Mouse (Mus musculus) neural tube, embryonic 14.5 days (tissue): ENCODE results near the gene Bend6. TPM values are rescaled to one million over a fixed set of nuclear protein-coding genes. Genes with fewer than 3 reads are reported as not detected.

Experiments used
- ATAC-seq: fragments of 200-750 bp; cut with Nextera tagmentation; 2 replicates; pipeline ENCODE4 v1.8.0; 2017; ENCODE audit warnings: low read depth, mild to moderate bottlenecking, moderate TSS enrichment, moderate library complexity
- H3K27ac ChIP-seq: fragments of 300-500 bp; sonication (generic); 2 replicates; pipeline ENCODE4 v1.5.1; 2014; ENCODE audit warnings: low read depth, mild to moderate bottlenecking, control low read depth, low read length, moderate library complexity, mixed read lengths
- H3K27me3 ChIP-seq: fragments of 300-500 bp; sonication (generic); 2 replicates; pipeline ENCODE4 v1.6.1; 2014; ENCODE audit warnings: low read length; ENCODE audit not compliant: control insufficient read depth, insufficient read depth
- H3K36me3 ChIP-seq: fragments of 300-500 bp; sonication (generic); 2 replicates; pipeline ENCODE4 v1.6.1; 2014; ENCODE audit warnings: low read length, mixed read lengths; ENCODE audit not compliant: control insufficient read depth, insufficient read depth
- H3K4me1 ChIP-seq: fragments of 300-500 bp; sonication (generic); 2 replicates; pipeline ENCODE4 v1.6.1; 2014; ENCODE audit warnings: low read length; ENCODE audit not compliant: control insufficient read depth, insufficient read depth
- H3K4me2 ChIP-seq: fragments of 300-500 bp; sonication (generic); 2 replicates; pipeline ENCODE4 v1.6.1; 2014; ENCODE audit warnings: mild to moderate bottlenecking, low read depth, low read length, control low read depth
- H3K4me3 ChIP-seq: fragments of 300-500 bp; sonication (generic); 2 replicates; pipeline ENCODE4 v1.5.1; 2014; ENCODE audit warnings: low read depth, low read length, control low read depth, mixed read lengths
- H3K9ac ChIP-seq: fragments of 300-500 bp; sonication (generic); replicated peaks from 2 replicates; pipeline ENCODE4 v1.6.1; 2014; ENCODE audit warnings: low read depth, mild to moderate bottlenecking, control low read depth, low read length, mixed read lengths
- H3K9me3 ChIP-seq: fragments of 300-500 bp; sonication (generic); 2 replicates; pipeline ENCODE4 v1.6.1; 2016; ENCODE audit warnings: low read length; ENCODE audit not compliant: control insufficient read depth
- WGBS: fragments of 180-500 bp; shearing (Covaris S2); extraction: QIAGEN DNeasy Blood & Tissue Kit; methylation state at CpG from one replicate; pipeline ENCODE4 v1.1.7; 2014; 5-methylcytosine and 5-hydroxymethylcytosine counted together
- polyA plus RNA-seq: library from polyadenylated mRNA; unstranded; fragments of >200 nt; fragmentation: Nextera tagmentation; extraction: Ambion mirVana; gene quantifications from 2 replicates; pipeline ENCODE4 v1.2.1, GENCODE M21; 2014

The Bend6 gene
- polyA plus RNA-seq, 1 experiment from 2014 or later = 73.5 TPM

- ATAC-seq = no peak
- no peaks in the 10 kb centered on the region for H3K36me3 ChIP-seq
- no peaks in the 10 kb centered on the region for H3K27me3 ChIP-seq
- H3K4me1 ChIP-seq = no peaks in the 10 kb centered on the region
- 82% methylated on average over 8 of the region's 8 CpGs for WGBS
- H3K4me2 ChIP-seq = no peak overlapping the region
- H3K27ac ChIP-seq = no peak overlapping the region
- no peak overlapping the region for H3K4me3 ChIP-seq
- H3K9ac ChIP-seq = no peak overlapping the region
- no peaks in the 10 kb centered on the region for H3K9me3 ChIP-seq
Observed at GRCm38 (mm10) chr1:33942638-33943037, 35.0 kb upstream of the Bend6 start.

DNA sequence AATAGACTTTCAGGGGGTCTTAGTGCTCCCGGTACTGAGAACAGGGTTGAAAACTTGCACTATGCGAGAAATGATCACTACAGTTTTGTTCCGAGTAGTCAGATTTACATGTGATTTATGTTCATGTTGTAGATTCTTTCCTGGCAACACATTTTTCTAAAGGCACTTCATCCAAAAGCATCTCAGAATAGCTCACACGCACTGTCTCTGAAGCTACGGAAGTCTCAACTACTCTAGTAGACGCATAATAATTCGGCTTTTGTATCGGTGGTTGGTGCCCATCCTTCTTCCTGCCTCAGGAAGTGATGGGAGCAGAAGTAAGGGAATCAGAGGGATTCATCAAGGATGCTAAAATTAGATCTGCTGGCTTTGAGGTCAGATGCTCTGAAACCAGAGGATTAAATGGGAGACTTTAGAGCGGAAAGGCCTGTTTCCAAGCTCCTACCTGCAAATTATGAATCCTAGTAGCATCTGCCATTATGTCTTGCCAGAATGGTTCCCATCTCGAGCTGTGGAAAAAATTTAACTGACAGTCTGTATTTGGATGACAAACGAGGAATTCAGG, 32.8 kb upstream of the Bend6 start:
- no peak overlapping the region for H3K4me2 ChIP-seq
- 85% methylated on average over 11 of the region's 11 CpGs for WGBS
- no peaks in the 10 kb centered on the region for H3K4me1 ChIP-seq
- H3K9ac ChIP-seq = no peak overlapping the region
- H3K27ac ChIP-seq = no peak overlapping the region
- H3K4me3 ChIP-seq = no peak overlapping the region
- H3K36me3 ChIP-seq = no peaks in the 10 kb centered on the region
- no peak for ATAC-seq
- no peaks in the 10 kb centered on the region for H3K27me3 ChIP-seq
- H3K9me3 ChIP-seq = no peaks in the 10 kb centered on the region

- H3K27ac ChIP-seq = no peak overlapping the region
- 84% methylated on average over 5 of the region's 5 CpGs for WGBS
- H3K27me3 ChIP-seq = no peaks in the 10 kb centered on the region
- no peak for ATAC-seq
- H3K36me3 ChIP-seq = no peaks in the 10 kb centered on the region
- no peak overlapping the region for H3K9ac ChIP-seq
- H3K9me3 ChIP-seq = no peaks in the 10 kb centered on the region
- no peaks in the 10 kb centered on the region for H3K4me1 ChIP-seq
- no peak overlapping the region for H3K4me3 ChIP-seq
- no peak overlapping the region for H3K4me2 ChIP-seq
Observed at GRCm38 (mm10) chr1:33939828-33940227, 32.2 kb upstream of the Bend6 start.

DNA sequence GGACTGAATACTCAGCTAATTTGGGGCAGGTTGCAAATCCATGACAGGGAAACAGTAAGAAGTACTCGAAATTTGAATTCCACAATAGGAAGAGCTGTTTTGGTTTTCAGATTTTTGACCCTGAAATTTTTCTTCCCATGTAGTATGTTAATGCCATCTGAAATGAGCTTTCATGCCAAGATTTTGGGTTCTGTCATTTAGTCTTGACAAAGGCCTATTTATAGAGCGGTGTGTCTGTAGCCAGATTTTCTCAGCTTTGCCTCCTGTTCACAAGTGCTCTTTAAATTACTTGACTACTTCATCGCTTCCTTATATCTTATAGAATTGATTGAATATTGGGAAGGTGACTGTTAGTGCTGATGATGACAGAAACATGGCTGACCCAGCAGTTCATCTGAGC, 28.3 kb upstream of the Bend6 start:
- H3K27me3 ChIP-seq = no peaks in the 10 kb centered on the region
- H3K27ac ChIP-seq = no peak overlapping the region
- WGBS = 91% methylated on average over 3 of the region's 3 CpGs
- ATAC-seq = no peak
- H3K4me1 ChIP-seq = no peaks in the 10 kb centered on the region
- H3K9ac ChIP-seq = no peak overlapping the region
- no peak overlapping the region for H3K4me2 ChIP-seq
- H3K36me3 ChIP-seq = no peaks in the 10 kb centered on the region
- no peaks in the 10 kb centered on the region for H3K9me3 ChIP-seq
- H3K4me3 ChIP-seq = no peak overlapping the region

DNA sequence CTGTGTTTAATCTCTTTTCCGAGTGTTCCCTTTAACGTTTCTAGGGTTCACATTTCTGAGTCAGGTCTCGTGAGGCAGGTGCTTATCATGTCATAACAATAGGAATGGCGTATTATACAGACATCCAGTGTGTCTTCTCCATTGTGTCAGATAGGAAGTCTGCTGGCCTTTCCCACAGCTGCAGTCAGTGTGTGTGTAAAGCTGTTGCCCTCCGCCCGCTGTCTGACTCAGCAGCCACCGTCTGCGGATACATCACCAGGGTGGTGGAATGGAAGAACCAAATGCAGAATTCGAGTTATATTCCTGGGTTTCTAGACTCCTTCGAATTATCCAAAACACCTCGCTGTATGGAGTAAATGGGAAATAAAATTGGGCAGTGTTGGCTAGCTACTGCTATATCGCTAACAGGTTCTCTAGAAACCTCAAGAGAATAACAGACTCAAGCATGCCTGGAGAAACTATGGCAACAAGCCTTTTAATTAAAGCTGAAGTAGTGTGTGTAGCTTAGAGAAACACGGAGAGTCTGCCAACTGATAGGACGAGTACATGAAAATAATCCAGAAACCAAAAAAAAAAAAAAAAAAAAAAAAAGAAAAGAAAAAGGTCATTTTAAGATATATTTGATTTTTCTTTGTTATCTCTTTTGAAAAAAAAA, 25.4 kb upstream of the Bend6 start:
- Histone ChIP-seq H3K36me3 (no peaks in the 10 kb centered on the region), H3K27me3 (no peaks in the 10 kb centered on the region), H3K4me3 (no peak overlapping the region), H3K9ac (no peak overlapping the region), H3K4me1 (no peaks in the 10 kb centered on the region), H3K4me2 (no peak overlapping the region), H3K9me3 (no peaks in the 10 kb centered on the region), H3K27ac (no peak overlapping the region)
- 70% methylated on average over 14 of the region's 14 CpGs for WGBS
- ATAC-seq = no peak; the same call in 1 of the 2 replicates

GRCm38 (mm10) chr1:33932196-33932595, 24.6 kb upstream of the Bend6 start:
- H3K9ac ChIP-seq = no peak overlapping the region
- ATAC-seq = no peak
- 86% methylated on average over 3 of the region's 3 CpGs for whole genome bisulfite sequencing
- no peaks in the 10 kb centered on the region for H3K9me3 ChIP-seq
- no peak overlapping the region for H3K4me2 ChIP-seq
- H3K4me3 ChIP-seq = no peak overlapping the region
- no peaks in the 10 kb centered on the region for H3K36me3 ChIP-seq
- no peaks in the 10 kb centered on the region for H3K4me1 ChIP-seq
- no peaks in the 10 kb centered on the region for H3K27me3 ChIP-seq
- no peak overlapping the region for H3K27ac ChIP-seq

GRCm38 (mm10) chr1:33931791-33932190, 24.2 kb upstream of the Bend6 start:
- H3K9ac ChIP-seq = no peak overlapping the region
- no peak overlapping the region for H3K27ac ChIP-seq
- H3K36me3 ChIP-seq = no peaks in the 10 kb centered on the region
- no peaks in the 10 kb centered on the region for H3K9me3 ChIP-seq
- no peak for ATAC-seq
- no peaks in the 10 kb centered on the region for H3K27me3 ChIP-seq
- 46% methylated on average over 8 of the region's 8 CpGs for WGBS
- H3K4me3 ChIP-seq = no peak overlapping the region
- no peak overlapping the region for H3K4me2 ChIP-seq
- H3K4me1 ChIP-seq = no peaks in the 10 kb centered on the region

DNA sequence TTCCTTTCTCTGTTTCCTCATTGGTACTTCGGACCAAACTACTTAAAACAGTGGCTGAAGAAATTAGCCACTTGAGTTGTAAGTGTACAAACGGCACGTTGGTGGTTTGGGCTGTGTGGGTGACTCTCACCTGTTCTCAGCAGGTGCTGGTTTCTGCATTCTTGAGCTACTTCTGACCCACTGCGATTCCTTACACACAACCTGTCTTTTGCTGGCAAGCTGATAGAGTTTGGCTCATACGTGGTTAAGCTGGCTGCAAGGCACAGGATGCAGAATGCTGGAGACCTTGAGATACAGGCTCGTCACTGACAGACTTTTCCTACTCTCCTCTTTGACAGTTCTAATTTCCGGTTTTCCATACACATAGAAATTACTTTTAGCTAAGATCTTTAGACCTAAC, 19.9 kb upstream of the Bend6 start:
- H3K4me1 ChIP-seq = no peaks in the 10 kb centered on the region
- H3K27me3 ChIP-seq = no peaks in the 10 kb centered on the region
- H3K4me3 ChIP-seq = no peak overlapping the region
- WGBS = 98% methylated on average over 7 of the region's 7 CpGs
- H3K9me3 ChIP-seq = no peaks in the 10 kb centered on the region
- no peak overlapping the region for H3K9ac ChIP-seq
- no peaks in the 10 kb centered on the region for H3K36me3 ChIP-seq
- H3K27ac ChIP-seq = no peak overlapping the region
- no peak overlapping the region for H3K4me2 ChIP-seq
- no peak for ATAC-seq

DNA sequence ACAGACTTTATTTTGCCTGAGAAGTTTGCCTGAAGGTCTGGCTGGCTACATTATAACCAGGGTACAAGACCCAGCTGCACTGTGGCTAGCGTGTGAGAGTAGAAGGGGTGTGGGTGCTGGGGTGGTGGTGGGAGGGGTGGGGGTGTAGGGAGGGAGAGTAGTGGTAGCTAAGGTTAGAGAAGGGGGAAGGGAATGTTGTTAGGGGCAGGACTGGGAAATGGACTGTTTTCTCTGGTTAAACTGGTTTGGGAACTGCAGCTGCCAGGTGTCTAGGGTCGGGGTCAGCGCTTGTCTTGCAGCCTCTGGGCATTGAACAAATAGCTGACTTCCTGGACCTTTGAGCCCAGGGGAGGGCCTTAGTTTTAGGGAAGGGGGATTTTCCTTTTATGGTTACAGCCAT, 17.7 kb upstream of the Bend6 start:
- no peaks in the 10 kb centered on the region for H3K9me3 ChIP-seq
- no peak for ATAC-seq
- no peaks in the 10 kb centered on the region for H3K36me3 ChIP-seq
- H3K27me3 ChIP-seq = no peaks in the 10 kb centered on the region
- no peaks in the 10 kb centered on the region for H3K4me1 ChIP-seq
- 83% methylated on average over 3 of the region's 3 CpGs for WGBS
- H3K4me2 ChIP-seq = no peak overlapping the region
- H3K27ac ChIP-seq = no peak overlapping the region
- no peak overlapping the region for H3K9ac ChIP-seq
- H3K4me3 ChIP-seq = no peak overlapping the region
